In the genomic region with DNA sequence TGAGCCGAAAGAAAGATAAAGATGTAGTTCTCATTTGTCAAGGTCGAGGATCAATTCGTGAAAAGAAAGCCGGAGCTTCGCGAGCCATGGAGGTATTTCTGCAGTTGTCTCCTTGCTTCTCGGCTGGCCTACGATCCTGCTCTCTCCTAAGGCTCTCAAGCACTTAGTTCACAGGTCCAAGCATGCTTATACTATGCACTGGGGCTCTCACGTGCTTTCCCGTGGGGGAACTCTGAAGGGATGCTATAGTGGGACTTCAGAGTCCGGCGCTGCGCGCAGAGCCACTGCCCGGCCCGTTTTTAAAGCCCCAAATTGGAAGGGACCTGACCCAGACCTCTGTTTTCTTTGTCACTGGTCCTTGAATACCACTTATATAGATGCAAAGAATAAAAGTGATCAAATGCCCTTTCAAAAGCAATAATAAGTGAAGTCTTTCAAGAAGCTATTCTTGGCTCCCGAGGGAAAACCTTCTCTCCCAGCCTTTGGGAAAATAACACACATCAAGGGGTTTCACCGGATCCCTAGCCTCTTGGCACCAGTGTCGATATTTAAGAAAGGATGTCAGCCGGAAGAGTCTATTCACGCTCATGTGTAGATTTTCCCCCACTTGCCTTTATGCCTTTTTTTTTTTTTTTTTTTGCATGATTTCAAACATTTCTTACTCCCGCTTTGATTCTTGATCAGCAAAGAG, we compare ENCODE assay signal across 18 mouse cellular contexts.
DNase-seq lines count a peak whose midpoint lies in the region; ATAC-seq and TF ChIP-seq lines count a peak whose summit lies in the region.
"Had no signal": no experiment of that assay in that cellular context is flagged by ENCODE, and none has a peak within 500 bp of the region (broad histone marks: within the 10 kb centered on the region; RNA-seq: fewer than 3 reads in every experiment).

No protein-coding gene starts in this region.

- no peak for TF ChIP-seq POLR2A in brain, embryonic 14.5 days (IDR thresholded peaks at IDR 0.05; ENCODE audit: borderline replicate concordance, extremely low read depth, insufficient read depth, insufficient read length, poor library complexity, severe bottlenecking)

- no peak overlapping the region for H3K4me3 ChIP-seq in embryonic facial prominence, embryonic 14.5 days (ENCODE audit: low read depth, low read length)
- no peak overlapping the region for H3K4me3 ChIP-seq in forebrain, postnatal 0 days (ENCODE audit: low read depth, low read length)
- H3K4me3 ChIP-seq in midbrain, embryonic 14.5 days (replicated peaks; ENCODE audit: low read depth, low read length): no peak overlapping the region
- no peak overlapping the region for H3K4me3 ChIP-seq in liver, postnatal 0 days (ENCODE audit: low read depth, low read length)
- no peak overlapping the region for H3K4me3 ChIP-seq in left cerebral cortex, adult 2 months
- H3K4me3 ChIP-seq: heart, embryonic 13.5 days; liver, embryonic 15.5 days; megakaryocyte, embryonic 14.5 days; myocyte had no signal

- no peaks in the 10 kb centered on the region for H3K36me3 ChIP-seq in embryonic facial prominence, embryonic 14.5 days (ENCODE audit: control insufficient read depth, insufficient read depth, low read length)
- no peaks in the 10 kb centered on the region for H3K36me3 ChIP-seq in forebrain, postnatal 0 days (ENCODE audit: insufficient read depth)
- no peaks in the 10 kb centered on the region for H3K36me3 ChIP-seq in midbrain, embryonic 14.5 days (ENCODE audit: control insufficient read depth, insufficient read depth, low read length)
- H3K36me3 ChIP-seq in liver, postnatal 0 days (replicated peaks; ENCODE audit: insufficient read depth, low read length): no peaks in the 10 kb centered on the region
- H3K36me3 ChIP-seq: heart, embryonic 13.5 days; liver, embryonic 15.5 days had no signal

- H3K4me1 ChIP-seq in embryonic facial prominence, embryonic 14.5 days (ENCODE audit: control insufficient read depth, insufficient read depth, low read length): peaks cover 13% of the 10 kb centered on the region
- H3K4me1 ChIP-seq in forebrain, postnatal 0 days (ENCODE audit: insufficient read depth): peaks cover 10% of the 10 kb centered on the region; the same call in 1 of the 2 replicates
- peaks cover 21% of the 10 kb centered on the region for H3K4me1 ChIP-seq in midbrain, embryonic 14.5 days (ENCODE audit: control insufficient read depth, insufficient read depth, low read length)
- H3K4me1 ChIP-seq in liver, postnatal 0 days (ENCODE audit: insufficient read depth): no peaks in the 10 kb centered on the region
- H3K4me1 ChIP-seq: heart, embryonic 13.5 days; liver, embryonic 15.5 days; megakaryocyte, embryonic 14.5 days had no signal

- intact Hi-C loops in gastrocnemius, postnatal 14 days (cut with DNase I; ENCODE audit: low total_unique reads): no loop called here
- intact Hi-C loops in left cerebral cortex, adult 2 months (cut with DNase I): no loop called here

- 58% methylated on average over 22 of the region's 22 CpGs for WGBS in embryonic facial prominence, embryonic 14.5 days
- WGBS in forebrain, postnatal 0 days: 20% methylated on average over 22 of the region's 22 CpGs
- 45% methylated on average over 22 of the region's 22 CpGs for WGBS in midbrain, embryonic 14.5 days
- 84% methylated on average over 22 of the region's 22 CpGs for WGBS in liver, postnatal 0 days (ENCODE audit: insufficient replicate concordance)

- no peaks in the 10 kb centered on the region for H3K9me3 ChIP-seq in embryonic facial prominence, embryonic 14.5 days (ENCODE audit: control insufficient read depth, low read length)
- no peaks in the 10 kb centered on the region for H3K9me3 ChIP-seq in forebrain, postnatal 0 days (ENCODE audit: low read length)
- H3K9me3 ChIP-seq in midbrain, embryonic 14.5 days (ENCODE audit: control insufficient read depth, low read length): no peaks in the 10 kb centered on the region
- H3K9me3 ChIP-seq in liver, postnatal 0 days (ENCODE audit: low read length): no peaks in the 10 kb centered on the region
- H3K9me3 ChIP-seq: heart, embryonic 13.5 days; liver, embryonic 15.5 days had no signal

- H3K27me3 ChIP-seq in embryonic facial prominence, embryonic 14.5 days (replicated peaks; ENCODE audit: control insufficient read depth, insufficient read depth, low read length): no peaks in the 10 kb centered on the region
- no peaks in the 10 kb centered on the region for H3K27me3 ChIP-seq in forebrain, postnatal 0 days (ENCODE audit: insufficient read depth, low read length)
- H3K27me3 ChIP-seq in midbrain, embryonic 14.5 days (ENCODE audit: control insufficient read depth, insufficient read depth, low read length): no peaks in the 10 kb centered on the region
- no peaks in the 10 kb centered on the region for H3K27me3 ChIP-seq in liver, postnatal 0 days (ENCODE audit: insufficient read depth, low read length)
- H3K27me3 ChIP-seq: liver, embryonic 15.5 days; megakaryocyte, embryonic 14.5 days had no signal

- no peak overlapping the region for H3K4me2 ChIP-seq in embryonic facial prominence, embryonic 14.5 days (ENCODE audit: low read depth, low read length)
- peak overlapping the region; percentile 40 for H3K4me2 ChIP-seq in forebrain, postnatal 0 days (ENCODE audit: low read depth)
- peak overlapping the region; percentile 14; the same call in 1 of the 2 replicates for H3K4me2 ChIP-seq in midbrain, embryonic 14.5 days (ENCODE audit: low read length)
- H3K4me2 ChIP-seq in liver, postnatal 0 days (ENCODE audit: low read depth, low read length): no peak overlapping the region
- H3K4me2 ChIP-seq: heart, embryonic 13.5 days; liver, embryonic 15.5 days had no signal

- H3K9ac ChIP-seq in embryonic facial prominence, embryonic 14.5 days (ENCODE audit: low read depth, low read length): no peak overlapping the region
- H3K9ac ChIP-seq in forebrain, postnatal 0 days: no peak overlapping the region
- H3K9ac ChIP-seq in midbrain, embryonic 14.5 days (replicated peaks; ENCODE audit: low read length): no peak overlapping the region
- H3K9ac ChIP-seq in liver, postnatal 0 days (replicated peaks): no peak overlapping the region
- H3K9ac ChIP-seq: heart, embryonic 13.5 days; liver, embryonic 15.5 days had no signal

- TF ChIP-seq CTCF in brain, embryonic 14.5 days (IDR thresholded peaks at IDR 0.05; ENCODE audit: borderline replicate concordance, extremely low read depth, insufficient read depth, insufficient read length): no peak
- TF ChIP-seq CTCF in forebrain, postnatal 0 days (IDR thresholded peaks at IDR 0.05; ENCODE audit: low read depth): no peak
- TF ChIP-seq CTCF in liver, postnatal 0 days (IDR thresholded peaks at IDR 0.05; ENCODE audit: low read depth): no peak
- no peak for TF ChIP-seq CTCF in left cerebral cortex, adult 2 months (IDR thresholded peaks at IDR 0.05)

- peak; percentile 71 for DNase-seq in brain, embryonic 14.5 days (ENCODE audit: low read depth)
- peak; percentile 31 for DNase-seq in embryonic facial prominence, embryonic 14.5 days (ENCODE audit: low spot score)
- DNase-seq in forebrain, postnatal 0 days: peak; percentile 41
- peak; percentile 69 for DNase-seq in midbrain, embryonic 14.5 days
- no peak for DNase-seq in gastrocnemius, postnatal 14 days
- no peak for DNase-seq in liver, postnatal 0 days
- DNase-seq in left cerebral cortex, adult 2 months (ENCODE audit: extremely low spot score in 1 of 2, low spot score in 2 of 2): no peak
- DNase-seq: adrenal gland, postnatal 36 days; cerebellum, adult 9-11 months; heart, postnatal 4 days; kidney, postnatal 14 days; lung, postnatal 10 days had no signal

- no peak for TF ChIP-seq EP300 in liver, postnatal 0 days (IDR thresholded peaks at IDR 0.05; ENCODE audit: low read depth)

- H3K27ac ChIP-seq in embryonic facial prominence, embryonic 14.5 days (replicated peaks; ENCODE audit: low read depth, low read length): no peak overlapping the region
- H3K27ac ChIP-seq in forebrain, postnatal 0 days (ENCODE audit: low read depth, low read length): peak overlapping the region; percentile 9; the same call in 1 of the 2 replicates
- peak overlapping the region; percentile 10 for H3K27ac ChIP-seq in midbrain, embryonic 14.5 days (replicated peaks; ENCODE audit: low read depth, low read length)
- no peak overlapping the region for H3K27ac ChIP-seq in liver, postnatal 0 days (ENCODE audit: low read depth)
- H3K27ac ChIP-seq in left cerebral cortex, adult 2 months: no peak overlapping the region
- H3K27ac ChIP-seq: heart, embryonic 13.5 days; liver, embryonic 15.5 days; stomach, postnatal 0 days had no signal

- ATAC-seq in embryonic facial prominence, embryonic 14.5 days (ENCODE audit: low read depth): 0 out of 2 replicates have a peak, but pooled peaks have one; percentile 41
- ATAC-seq in forebrain, postnatal 0 days: peak; percentile 8; the same call in 1 of the 2 replicates
- no peak for ATAC-seq in midbrain, embryonic 14.5 days (ENCODE audit: low FRiP score, low TSS enrichment)
- ATAC-seq in liver, postnatal 0 days: no peak
- ATAC-seq: intestine, postnatal 0 days had no signal

Comparison
In these comparisons a context has a peak if more than half of its experiments do, and no peak if none do; other contexts are left out.
1. DNase-seq: peak in brain, embryonic 14.5 days (single experiment), embryonic facial prominence, embryonic 14.5 days (single experiment), forebrain, postnatal 0 days (single experiment) and midbrain, embryonic 14.5 days (single experiment); none in gastrocnemius, postnatal 14 days (single experiment), liver, postnatal 0 days (single experiment) and left cerebral cortex, adult 2 months (0 of 2).
2. ATAC-seq: peak in embryonic facial prominence, embryonic 14.5 days (single experiment) and forebrain, postnatal 0 days (single experiment); none in midbrain, embryonic 14.5 days (single experiment) and liver, postnatal 0 days (single experiment).
3. H3K27ac ChIP-seq: peak in forebrain, postnatal 0 days (single experiment) and midbrain, embryonic 14.5 days (single experiment); none in embryonic facial prominence, embryonic 14.5 days (single experiment), liver, postnatal 0 days (single experiment) and left cerebral cortex, adult 2 months (single experiment).
4. H3K4me2 ChIP-seq: peak in forebrain, postnatal 0 days (single experiment) and midbrain, embryonic 14.5 days (single experiment); none in embryonic facial prominence, embryonic 14.5 days (single experiment) and liver, postnatal 0 days (single experiment).